Mouse (Mus musculus) hindbrain, embryonic 11.5 days (tissue): ENCODE data around the gene Pcna. TPM values are rescaled to one million over a fixed set of nuclear protein-coding genes. Genes with fewer than 3 reads are reported as not detected.
"Not testable (repeated sequence)": the region's sequence is repeated elsewhere in the genome, so short reads cannot be mapped to it uniquely, and the experiment has no call there.

Experiments used
- ATAC-seq: fragments of 200-750 bp; cut with Nextera tagmentation; 2 replicates; pipeline ENCODE4 v1.8.0; 2017; ENCODE audit warnings: mild to moderate bottlenecking, moderate TSS enrichment, moderate library complexity; ENCODE audit not compliant: low FRiP score
- DNase-seq: peaks from one replicate; pipeline ENCODE4 v3.0.0-alpha.2; 2015; ENCODE audit warnings: low spot score
- H3K27ac ChIP-seq: fragments of 300-500 bp; sonication (generic); 2 replicates; pipeline ENCODE4 v1.5.1; 2014; ENCODE audit warnings: mild to moderate bottlenecking, low read depth, low read length
- H3K27me3 ChIP-seq: fragments of 300-500 bp; sonication (generic); 2 replicates; pipeline ENCODE4 v1.6.1; 2014; ENCODE audit warnings: mild to moderate bottlenecking, low read length, moderate library complexity, mixed read lengths; ENCODE audit not compliant: control insufficient read depth, insufficient read depth
- H3K36me3 ChIP-seq: fragments of 300-500 bp; sonication (generic); 2 replicates; pipeline ENCODE4 v1.6.1; 2014; ENCODE audit warnings: mild to moderate bottlenecking, low read length, moderate library complexity, mixed read lengths; ENCODE audit not compliant: control insufficient read depth, insufficient read depth
- H3K4me1 ChIP-seq: fragments of 300-500 bp; sonication (generic); replicated peaks from 2 replicates; pipeline ENCODE4 v1.6.1; 2014; ENCODE audit warnings: low read length, mixed read lengths; ENCODE audit not compliant: control insufficient read depth, insufficient read depth
- H3K4me2 ChIP-seq: fragments of 300-500 bp; sonication (generic); replicated peaks from 2 replicates; pipeline ENCODE4 v1.6.1; 2014; ENCODE audit warnings: mild to moderate bottlenecking, low read depth, low read length
- H3K4me3 ChIP-seq: fragments of 300-500 bp; sonication (generic); 2 replicates; pipeline ENCODE4 v1.5.1; 2014; ENCODE audit warnings: low read depth, low read length
- H3K9ac ChIP-seq: fragments of 300-500 bp; sonication (generic); 2 replicates; pipeline ENCODE4 v1.6.1; 2014; ENCODE audit warnings: low read depth, low read length
- H3K9me3 ChIP-seq: fragments of 300-500 bp; sonication (generic); 2 replicates; pipeline ENCODE4 v1.6.1; 2016; ENCODE audit warnings: low read length; ENCODE audit not compliant: control insufficient read depth
- WGBS: fragments of 180-500 bp; shearing (Covaris S2); extraction: QIAGEN DNeasy Blood & Tissue Kit; methylation state at CpG from one replicate; pipeline ENCODE4 v1.1.7; 2014; 5-methylcytosine and 5-hydroxymethylcytosine counted together
- polyA plus RNA-seq: library from polyadenylated mRNA; unstranded; fragments of >200 nt; fragmentation: Nextera tagmentation; extraction: Ambion mirVana; gene quantifications from 2 replicates; pipeline ENCODE4 v1.2.1, GENCODE M21; 2014

Gene Pcna
- polyA plus RNA-seq, 1 experiment from 2014 or later = 314 TPM

- H3K4me3 ChIP-seq = peak overlapping the region; percentile 65
- no peak overlapping the region for H3K27ac ChIP-seq
- peak overlapping the region; percentile 66 for H3K4me2 ChIP-seq
- H3K4me1 ChIP-seq = no peaks in the 10 kb centered on the region
- H3K27me3 ChIP-seq = no peaks in the 10 kb centered on the region
- 2% methylated on average over 7 of the region's 7 CpGs for WGBS
- no peak for ATAC-seq
- DNase-seq = no peak
- no peaks in the 10 kb centered on the region for H3K9me3 ChIP-seq
- H3K9ac ChIP-seq = peak overlapping the region; percentile 68; the same call in 1 of the 2 replicates
- no peaks in the 10 kb centered on the region; the same call in 1 of the 2 replicates for H3K36me3 ChIP-seq
These were observed 489 bp upstream of the Pcna start for GRCm38 (mm10) chr2:132253603-132254002.

DNA sequence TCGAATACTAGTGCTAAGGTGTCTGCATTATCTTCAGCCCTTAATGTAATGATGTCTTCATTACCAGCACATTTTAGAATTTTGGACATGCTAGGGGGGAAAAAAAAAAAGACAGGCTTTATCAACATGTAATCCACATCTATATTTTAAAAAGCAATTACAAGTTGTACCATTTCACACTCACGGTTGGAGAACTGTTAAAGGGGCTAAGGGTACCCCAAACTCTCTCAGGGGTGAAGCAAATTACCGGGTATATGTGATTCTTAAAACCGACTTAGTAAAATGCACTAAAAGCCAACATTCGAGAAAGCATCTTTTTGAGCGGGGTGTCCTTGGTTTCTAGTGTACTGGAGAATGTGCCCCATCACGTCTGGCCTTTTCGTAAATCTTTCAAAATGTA, 1.2 kb downstream of the Pcna start:
- no peak overlapping the region for H3K27ac ChIP-seq
- H3K4me2 ChIP-seq = peak overlapping the region; percentile 66
- peak overlapping the region; percentile 68 for H3K9ac ChIP-seq
- no peak for DNase-seq
- no peaks in the 10 kb centered on the region for H3K4me1 ChIP-seq
- H3K4me3 ChIP-seq = peak overlapping the region; percentile 65
- H3K27me3 ChIP-seq = no peaks in the 10 kb centered on the region
- 12% methylated on average over 8 of the region's 8 CpGs for WGBS
- ATAC-seq = no peak
- H3K9me3 ChIP-seq = no peaks in the 10 kb centered on the region
- H3K36me3 ChIP-seq = no peaks in the 10 kb centered on the region; the same call in 1 of the 2 replicates

- Histone ChIP-seq H3K9ac (peak within 1 kb of the TSS; percentile 67), H3K27ac (peak within 1 kb of the TSS; percentile 62; the same call in 1 of the 2 replicates), H3K36me3 (no peaks in the 10 kb centered on the region; the same call in 1 of the 2 replicates), H3K4me2 (peak within 1 kb of the TSS; percentile 69), H3K4me1 (no peaks in the 10 kb centered on the region), H3K27me3 (no peaks in the 10 kb centered on the region), H3K9me3 (no peaks in the 10 kb centered on the region), H3K4me3 (peak within 1 kb of the TSS; percentile 57)
- 5% methylated on average over 50 of the region's 50 CpGs for WGBS
- DNase-seq (peak; percentile 99), ATAC-seq (peak; percentile 93)
These were observed 5.4 kb downstream of the Pcna start, which contains the start of gene Tmem230 for GRCm38 (mm10) chr2:132247539-132248313. Gene Tmem230 (minus strand): TSS chr2:132247807.

- DNase-seq (no peak), ATAC-seq (no peak)
- Histone ChIP-seq H3K27me3 (no peaks in the 10 kb centered on the region), H3K9ac (no peak overlapping the region), H3K36me3 (no peaks in the 10 kb centered on the region; the same call in 1 of the 2 replicates), H3K4me1 (no peaks in the 10 kb centered on the region), H3K27ac (no peak overlapping the region), H3K4me2 (no peak overlapping the region), H3K4me3 (no peak overlapping the region), H3K9me3 (no peaks in the 10 kb centered on the region)
- WGBS = 96% methylated on average over 3 of the region's 3 CpGs
These were observed 9.7 kb downstream of the Pcna start for GRCm38 (mm10) chr2:132243370-132243769.

GRCm38 (mm10) chr2:132240457-132240856, 12.7 kb downstream of the Pcna start:
- not testable (repeated sequence) for H3K4me3 ChIP-seq, H3K9ac ChIP-seq, ATAC-seq, H3K4me1 ChIP-seq, H3K4me2 ChIP-seq, H3K9me3 ChIP-seq, H3K27me3 ChIP-seq, H3K27ac ChIP-seq, H3K36me3 ChIP-seq
- peak; percentile 77 for DNase-seq
- 28% methylated on average over 6 of the region's 10 CpGs for WGBS

GRCm38 (mm10) chr2:132239434-132239833, 13.7 kb downstream of the Pcna start:
- not testable (repeated sequence) for H3K4me1 ChIP-seq, H3K27me3 ChIP-seq, H3K4me3 ChIP-seq, H3K36me3 ChIP-seq, H3K9ac ChIP-seq, H3K9me3 ChIP-seq, ATAC-seq, DNase-seq, H3K4me2 ChIP-seq, H3K27ac ChIP-seq
- WGBS = 90% methylated on average over 3 of the region's 3 CpGs

- WGBS = 79% methylated on average over 7 of the region's 7 CpGs
- no peak for ATAC-seq
- DNase-seq = no peak
- no peaks in the 10 kb centered on the region for H3K9me3 ChIP-seq
- H3K9ac ChIP-seq = no peak overlapping the region
- no peaks in the 10 kb centered on the region for H3K27me3 ChIP-seq
- no peaks in the 10 kb centered on the region for H3K4me1 ChIP-seq
- H3K4me3 ChIP-seq = no peak overlapping the region
- no peak overlapping the region for H3K4me2 ChIP-seq
- no peak overlapping the region for H3K27ac ChIP-seq
- H3K36me3 ChIP-seq = no peaks in the 10 kb centered on the region
These were observed 17.1 kb downstream of the Pcna start for GRCm38 (mm10) chr2:132235975-132236374.

GRCm38 (mm10) chr2:132235291-132235690, 17.8 kb downstream of the Pcna start:
- no peak for ATAC-seq
- 58% methylated on average over 2 of the region's 2 CpGs for whole genome bisulfite sequencing

More at GRCm38 (mm10) chr2:132235291-132235690, 17.8 kb downstream of the Pcna start:
- no peak overlapping the region for H3K4me2 ChIP-seq
- H3K4me3 ChIP-seq = no peak overlapping the region
- no peaks in the 10 kb centered on the region for H3K4me1 ChIP-seq
- H3K27ac ChIP-seq = no peak overlapping the region
- no peaks in the 10 kb centered on the region for H3K36me3 ChIP-seq
- no peaks in the 10 kb centered on the region for H3K27me3 ChIP-seq
- no peaks in the 10 kb centered on the region for H3K9me3 ChIP-seq
- no peak overlapping the region for H3K9ac ChIP-seq
- no peak for DNase-seq
